Mouse (Mus musculus) C2C12 (cell line): ENCODE data around the gene Ubqln5.

Experiments
- CEBPB ChIP-seq: IDR thresholded peaks from one replicate; pipeline ENCODE4 v1.6.1; 2011; ENCODE audit warnings: low read depth, mild to moderate bottlenecking, control low read depth, moderate library complexity
- CTCF ChIP-seq: IDR thresholded peaks from one replicate; pipeline ENCODE4 v1.5.1; 2011; ENCODE audit not compliant: control insufficient read depth, insufficient read depth, insufficient read length
- FOSL1 ChIP-seq: IDR thresholded peaks from one replicate; pipeline ENCODE4 v1.8.0; 2011; ENCODE audit warnings: mild to moderate bottlenecking, low read length; ENCODE audit not compliant: poor library complexity, insufficient read depth, severe bottlenecking
- MAX ChIP-seq: IDR thresholded peaks from one replicate; pipeline ENCODE4 v1.6.1; 2011; ENCODE audit warnings: mild to moderate bottlenecking, control low read depth
- MYOD1 ChIP-seq: IDR thresholded peaks from one replicate; pipeline ENCODE4 v1.6.1; 2011; ENCODE audit warnings: low read depth; ENCODE audit not compliant: control insufficient read depth, insufficient read length
- MYOG ChIP-seq: IDR thresholded peaks from one replicate; pipeline ENCODE4 v1.6.1; 2011; ENCODE audit not compliant: control insufficient read depth, insufficient read length; ENCODE audit errors: extremely low read depth
- USF1 ChIP-seq: IDR thresholded peaks from one replicate; pipeline ENCODE4 v1.6.1; 2011; ENCODE audit warnings: low read depth, mild to moderate bottlenecking, control low read depth, moderate library complexity

GRCm38 (mm10) chr7:104104757-104104972 lies 25.0 kb downstream of the Ubqln5 start, which contains the start of gene Olfr646:
- TF ChIP-seq CTCF = no peak
- no peak for TF ChIP-seq MAX
- no peak for TF ChIP-seq CEBPB
- TF ChIP-seq USF1 = no peak
- TF ChIP-seq MYOD1 = no peak
- TF ChIP-seq MYOG = no peak
- TF ChIP-seq FOSL1 = no peak
